Mouse (Mus musculus) lung, postnatal 0 days (tissue): Measurements from ENCODE around the gene Hes7.

Source experiments
- CTCF ChIP-seq: IDR thresholded peaks from 2 replicates; pipeline ENCODE4 v1.5.1; 2016; ENCODE audit warnings: antibody characterized with exemption, mild to moderate bottlenecking
- EP300 ChIP-seq: IDR thresholded peaks from 2 replicates; pipeline ENCODE4 v1.6.1; 2016; ENCODE audit warnings: antibody characterized with exemption, mild to moderate bottlenecking, control low read depth

GRCm38 (mm10) chr11:69096360-69096986 is 23.7 kb upstream of the Hes7 start:
- TF ChIP-seq CTCF (no peak), EP300 (no peak)
